Mouse (Mus musculus) heart, embryonic 14.5 days (tissue): Measurements from ENCODE around the gene Ttll5. TPM values are rescaled to one million over a fixed set of nuclear protein-coding genes. Genes with fewer than 3 reads are reported as not detected.

Source experiments
- ATAC-seq: fragments of 200-750 bp; cut with Nextera tagmentation; 2 replicates; pipeline ENCODE4 v1.8.0; 2017; ENCODE audit warnings: low read depth, moderate TSS enrichment; ENCODE audit not compliant: insufficient number of reproducible peaks, insufficient read depth, low FRiP score
- H3K27ac ChIP-seq, 2 experiments: fragments of 200-500 bp in 1 of 2; fragments of 300-500 bp in 1 of 2; sonication (generic) in 1 of 2; replicated peaks in 1 of 2; 2 replicates each; pipeline ENCODE4 v1.5.1; 2012 to 2014; ENCODE audit warnings: low read depth in 2 of 2, low read length in 2 of 2, control low read depth in 1 of 2, mild to moderate bottlenecking in 1 of 2, mixed read lengths in 1 of 2; ENCODE audit not compliant: control insufficient read depth in 1 of 2, insufficient read depth in 1 of 2
- H3K27me3 ChIP-seq: fragments of 300-500 bp; sonication (generic); 2 replicates; pipeline ENCODE4 v1.6.1; 2014; ENCODE audit warnings: mild to moderate bottlenecking, low read length, control low read depth; ENCODE audit not compliant: control insufficient read depth, insufficient read depth
- H3K36me3 ChIP-seq: fragments of 300-500 bp; sonication (generic); 2 replicates; pipeline ENCODE4 v1.6.1; 2014; ENCODE audit warnings: mild to moderate bottlenecking, control low read depth, low read length, mixed read lengths; ENCODE audit not compliant: control insufficient read depth, insufficient read depth
- H3K4me1 ChIP-seq, 2 experiments: fragments of 200-500 bp in 1 of 2; fragments of 300-500 bp in 1 of 2; sonication (generic) in 1 of 2; 2 replicates each; pipeline ENCODE4 v1.6.1; 2012 to 2014; ENCODE audit warnings: low read length in 2 of 2, control low read depth in 1 of 2, mixed read lengths in 1 of 2; ENCODE audit not compliant: control insufficient read depth in 2 of 2, insufficient read depth in 2 of 2
- H3K4me2 ChIP-seq: fragments of 300-500 bp; sonication (generic); 2 replicates; pipeline ENCODE4 v1.6.1; 2014; ENCODE audit warnings: mild to moderate bottlenecking, low read length
- H3K4me3 ChIP-seq, 2 experiments: fragments of 200-500 bp in 1 of 2; fragments of 300-500 bp in 1 of 2; sonication (generic) in 1 of 2; 2 replicates each; pipeline ENCODE4 v1.5.1; 2012 to 2014; ENCODE audit warnings: low read length in 2 of 2, mild to moderate bottlenecking in 2 of 2, control low read depth in 1 of 2, low read depth in 1 of 2, moderate library complexity in 1 of 2; ENCODE audit not compliant: control insufficient read depth in 1 of 2, insufficient read depth in 1 of 2
- H3K9ac ChIP-seq: fragments of 300-500 bp; sonication (generic); 2 replicates; pipeline ENCODE4 v1.6.1; 2014; ENCODE audit warnings: mild to moderate bottlenecking, low read length
- H3K9me3 ChIP-seq: fragments of 300-500 bp; sonication (generic); 2 replicates; pipeline ENCODE4 v1.6.1; 2016; ENCODE audit warnings: low read length, control low read depth; ENCODE audit not compliant: control insufficient read depth
- WGBS: fragments of 180-500 bp; shearing (Covaris S2); extraction: QIAGEN DNeasy Blood & Tissue Kit; methylation state at CpG from one replicate; pipeline ENCODE4 v1.1.7; 2014; 5-methylcytosine and 5-hydroxymethylcytosine counted together
- polyA plus RNA-seq: library from polyadenylated mRNA; unstranded; fragments of >200 nt; fragmentation: Nextera tagmentation; extraction: Ambion mirVana; gene quantifications from 2 replicates; pipeline ENCODE4 v1.2.1, GENCODE M21; 2014

The Ttll5 gene
- polyA plus RNA-seq, 1 experiment from 2014 or later: 17.1 TPM

GRCm38 (mm10) chr12:85848164-85848958 lies 23.9 kb downstream of the Ttll5 start:
- H3K9ac ChIP-seq: no peak overlapping the region
- no peak for ATAC-seq
- no peak overlapping the region for H3K4me3 ChIP-seq
- no peaks in the 10 kb centered on the region for H3K9me3 ChIP-seq
- 81% methylated on average over 7 of the region's 7 CpGs for whole genome bisulfite sequencing
- no peak overlapping the region for H3K27ac ChIP-seq
- no peaks in the 10 kb centered on the region for H3K4me1 ChIP-seq
- peaks cover 37% of the 10 kb centered on the region for H3K36me3 ChIP-seq
- H3K4me2 ChIP-seq: no peak overlapping the region
- no peaks in the 10 kb centered on the region for H3K27me3 ChIP-seq

- H3K4me3 ChIP-seq: no peak overlapping the region
- H3K36me3 ChIP-seq: peaks cover 24% of the 10 kb centered on the region
- no peaks in the 10 kb centered on the region for H3K27me3 ChIP-seq
- H3K4me1 ChIP-seq: no peaks in the 10 kb centered on the region
- WGBS: 68% methylated on average over 8 of the region's 8 CpGs
- ATAC-seq: no peak
- H3K9ac ChIP-seq: no peak overlapping the region
- H3K27ac ChIP-seq: no peak overlapping the region
- no peaks in the 10 kb centered on the region for H3K9me3 ChIP-seq
- no peak overlapping the region for H3K4me2 ChIP-seq
Observed at GRCm38 (mm10) chr12:85850661-85851060, 26.2 kb downstream of the Ttll5 start.

GRCm38 (mm10) chr12:85853836-85854235 lies 29.4 kb downstream of the Ttll5 start:
- H3K4me1 ChIP-seq: no peaks in the 10 kb centered on the region

GRCm38 (mm10) chr12:85854271-85854670 lies 29.8 kb downstream of the Ttll5 start:
- H3K9me3 ChIP-seq: no peaks in the 10 kb centered on the region
- no peak overlapping the region for H3K9ac ChIP-seq
- no peak for ATAC-seq
- H3K4me3 ChIP-seq: no peak overlapping the region
- no peaks in the 10 kb centered on the region for H3K27me3 ChIP-seq
- H3K4me1 ChIP-seq: no peaks in the 10 kb centered on the region
- no peak overlapping the region for H3K4me2 ChIP-seq
- H3K27ac ChIP-seq: no peak overlapping the region
- peaks cover 15% of the 10 kb centered on the region for H3K36me3 ChIP-seq
- 58% methylated on average over 1 of the region's 1 CpGs for WGBS

More at GRCm38 (mm10) chr12:85853836-85854235, 29.4 kb downstream of the Ttll5 start:
- H3K27me3 ChIP-seq: no peaks in the 10 kb centered on the region
- 81% methylated on average over 4 of the region's 4 CpGs for WGBS
- no peak overlapping the region for H3K4me2 ChIP-seq
- no peak for ATAC-seq
- H3K9me3 ChIP-seq: no peaks in the 10 kb centered on the region
- H3K9ac ChIP-seq: no peak overlapping the region
- H3K27ac ChIP-seq: no peak overlapping the region
- no peak overlapping the region for H3K4me3 ChIP-seq
- peaks cover 17% of the 10 kb centered on the region for H3K36me3 ChIP-seq

- H3K27me3 ChIP-seq: no peaks in the 10 kb centered on the region
- ATAC-seq: no peak
- H3K9ac ChIP-seq: no peak overlapping the region
- no peak overlapping the region for H3K4me3 ChIP-seq
- H3K4me1 ChIP-seq: 0 out of 4 replicates have a peak, but pooled peaks cover 0 to 2% of the 10 kb centered on the region in 2 experiments
- H3K27ac ChIP-seq: no peak overlapping the region
- no peaks in the 10 kb centered on the region for H3K36me3 ChIP-seq
- H3K4me2 ChIP-seq: no peak overlapping the region
- 75% methylated on average over 7 of the region's 7 CpGs for WGBS
- H3K9me3 ChIP-seq: no peaks in the 10 kb centered on the region
Observed at GRCm38 (mm10) chr12:85857300-85857699, 32.8 kb downstream of the Ttll5 start.

GRCm38 (mm10) chr12:85859111-85859510 lies 34.7 kb downstream of the Ttll5 start:
- Histone ChIP-seq H3K4me2 (no peak overlapping the region), H3K9ac (no peak overlapping the region), H3K4me3 (no peak overlapping the region), H3K4me1 (0 out of 4 replicates have a peak, but pooled peaks cover 0 to 2% of the 10 kb centered on the region in 2 experiments), H3K27ac (no peak overlapping the region), H3K36me3 (peaks cover 8% of the 10 kb centered on the region), H3K9me3 (no peaks in the 10 kb centered on the region), H3K27me3 (no peaks in the 10 kb centered on the region)
- no peak for ATAC-seq
- WGBS: 75% methylated on average over 3 of the region's 3 CpGs

GRCm38 (mm10) chr12:85859511-85860189 lies 35.2 kb downstream of the Ttll5 start:
- Histone ChIP-seq H3K27ac (no peak overlapping the region), H3K36me3 (peaks cover 12% of the 10 kb centered on the region), H3K4me2 (no peak overlapping the region), H3K27me3 (no peaks in the 10 kb centered on the region), H3K9ac (no peak overlapping the region), H3K4me3 (no peak overlapping the region), H3K9me3 (no peaks in the 10 kb centered on the region), H3K4me1 (0 out of 4 replicates have a peak, but pooled peaks cover 0 to 2% of the 10 kb centered on the region in 2 experiments)
- ATAC-seq: no peak
- 39% methylated on average over 3 of the region's 3 CpGs for WGBS
